Mouse (Mus musculus) small intestine, adult 2 months (tissue): ENCODE measurements around the gene Map3k4.
A peak's percentile ranks its signal among the peaks of the same experiment; 100 is the strongest.

ENCODE experiments used
- CTCF ChIP-seq: fragments of 200-500 bp; IDR thresholded peaks from 2 replicates; pipeline ENCODE4 v1.5.1; 2012; ENCODE audit warnings: low read depth, mild to moderate bottlenecking, control low read depth, inconsistent platforms, low read length, moderate library complexity, mixed read lengths; ENCODE audit not compliant: insufficient replicate concordance, insufficient read length; ENCODE audit errors: extremely low read depth
- POLR2A ChIP-seq: fragments of 200-500 bp; IDR thresholded peaks from 2 replicates; pipeline ENCODE4 v1.6.1; 2012; ENCODE audit warnings: low read depth, mild to moderate bottlenecking, control low read depth, inconsistent platforms, low read length, moderate library complexity

DNA sequence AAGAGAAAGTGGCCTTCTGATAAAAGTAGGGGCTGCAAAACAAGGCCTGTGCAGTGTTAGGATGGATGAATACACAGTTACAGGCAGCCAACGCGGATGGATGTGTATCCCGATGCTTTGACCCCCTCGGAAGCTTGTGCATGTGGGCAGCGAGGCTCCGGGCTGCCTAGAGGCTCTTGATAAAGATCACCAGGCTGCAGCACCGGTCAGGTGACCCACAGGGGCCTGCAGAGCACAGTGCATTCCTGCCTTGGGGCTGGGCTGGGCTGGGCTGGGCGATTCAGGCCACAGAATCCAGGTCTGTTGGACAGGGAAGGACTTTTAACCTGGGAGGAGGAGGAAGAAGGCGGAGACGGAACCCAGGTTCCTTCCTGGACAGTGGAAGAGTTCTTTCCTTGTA lies 123.0 kb downstream of the Map3k4 start:
- TF ChIP-seq CTCF (no peak), POLR2A (0 out of 2 replicates have a peak, but pooled peaks have one; percentile 16)
